Mouse (Mus musculus) bone marrow, adult 2 months (tissue): ENCODE results near the gene Cep295. TPM values are rescaled to one million over a fixed set of nuclear protein-coding genes. Genes with fewer than 3 reads are reported as not detected.
"Not testable (repeated sequence)": the region's sequence is repeated elsewhere in the genome, so short reads cannot be mapped to it uniquely, and the experiment has no call there.

Source experiments
- H3K27ac ChIP-seq: fragments of 200-500 bp; 2 replicates; pipeline ENCODE4 v1.5.1; 2012; ENCODE audit warnings: low read depth, mild to moderate bottlenecking, control low read depth, inconsistent platforms, low read length; ENCODE audit not compliant: control insufficient read depth, poor library complexity, insufficient read depth
- H3K4me1 ChIP-seq: fragments of 200-500 bp; 2 replicates; pipeline ENCODE4 v1.6.1; 2011; ENCODE audit warnings: low read length; ENCODE audit not compliant: control insufficient read depth, insufficient read depth
- H3K4me3 ChIP-seq: fragments of 200-500 bp; replicated peaks from 2 replicates; pipeline ENCODE3; 2011; ENCODE audit warnings: mild to moderate bottlenecking, low read depth, low read length, control low read depth; ENCODE audit not compliant: control insufficient read depth
- CTCF ChIP-seq: fragments of 200-500 bp; IDR thresholded peaks from 2 replicates; pipeline ENCODE4 v1.5.1; 2011; ENCODE audit warnings: low read length, control low read depth; ENCODE audit not compliant: control insufficient read depth, insufficient read depth
- POLR2A ChIP-seq: fragments of 200-500 bp; IDR thresholded peaks from 2 replicates; pipeline ENCODE4 v1.6.1; 2011; ENCODE audit warnings: low read depth, mild to moderate bottlenecking, control low read depth, low read length, borderline replicate concordance; ENCODE audit not compliant: control insufficient read depth
- WGBS: fragments of 180-500 bp; shearing (Covaris S2); methylation state at CpG from one replicate; pipeline ENCODE4 v1.1.7; 2018; 5-methylcytosine and 5-hydroxymethylcytosine counted together
- polyA plus RNA-seq: library from polyadenylated mRNA; stranded (reverse); fragments of >200 nt; gene quantifications from 2 replicates; pipeline ENCODE4 v1.2.4, GENCODE M21; 2011; ENCODE audit warnings: low replicate concordance; ENCODE audit not compliant: missing spikeins, insufficient read depth, insufficient read length

The Cep295 gene
- polyA plus RNA-seq, 1 experiment: 56.4 TPM

DNA sequence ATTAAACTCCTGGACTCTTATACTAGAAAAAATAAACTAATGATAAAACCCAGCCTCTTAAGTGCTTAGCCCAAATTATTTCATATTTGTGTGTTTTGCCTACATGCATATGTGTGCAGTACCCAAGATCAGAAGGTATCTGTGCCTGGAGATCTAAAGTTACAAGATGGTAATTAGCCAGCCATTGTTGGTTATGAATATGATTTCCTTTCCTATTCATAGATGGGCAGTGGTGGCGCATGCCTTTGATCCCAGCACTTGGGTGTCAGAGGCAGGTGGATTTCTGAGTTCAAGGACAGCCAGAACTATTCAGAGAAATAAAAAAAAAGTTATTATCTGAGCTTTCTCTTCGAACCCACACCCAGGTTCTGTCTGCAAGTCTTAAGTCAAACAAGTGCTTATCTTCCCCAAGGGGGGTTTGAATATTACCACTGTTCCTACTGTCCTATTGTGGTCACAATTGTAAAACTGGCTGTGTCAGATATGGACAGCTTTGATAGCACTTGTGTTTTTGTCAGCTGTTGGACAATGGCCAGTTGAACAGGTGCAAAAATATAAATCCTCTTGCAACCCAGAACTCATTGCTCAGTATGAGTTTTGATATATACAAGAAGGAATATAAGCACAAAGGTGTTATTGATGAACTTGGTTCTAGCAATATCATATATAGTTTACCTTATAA lies 45.4 kb downstream of the Cep295 start:
- Histone ChIP-seq H3K27ac (no peak overlapping the region), H3K4me3 (no peak overlapping the region), H3K4me1 (no peaks in the 10 kb centered on the region; the same call in 1 of the 2 replicates)
- 68% methylated on average over 2 of the region's 2 CpGs for WGBS
- TF ChIP-seq CTCF (no peak), POLR2A (no peak)

DNA sequence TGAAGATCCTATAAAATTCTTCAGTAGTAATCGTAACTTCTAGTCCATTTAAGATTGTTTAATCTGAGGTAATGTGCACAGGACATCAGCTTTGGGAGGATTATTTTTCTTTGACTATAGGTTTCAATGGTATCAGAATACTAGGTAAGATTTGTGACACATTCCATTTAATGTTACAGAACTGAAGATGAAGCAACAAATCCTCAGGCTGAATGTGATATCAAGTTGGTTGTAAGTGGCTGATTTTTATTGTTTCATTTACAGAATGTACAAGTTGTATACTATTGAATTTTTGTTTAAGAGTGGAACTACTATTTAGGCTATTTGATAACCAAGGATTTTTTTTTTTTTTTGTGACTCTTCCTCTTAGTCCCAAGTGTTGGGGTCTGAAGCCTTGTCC lies 47.4 kb downstream of the Cep295 start:
- WGBS: 92% methylated on average over 1 of the region's 1 CpGs
- TF ChIP-seq CTCF (no peak), POLR2A (no peak)
- no peak overlapping the region for H3K4me3 ChIP-seq
- peaks cover 1% of the 10 kb centered on the region; the same call in 1 of the 2 replicates for H3K4me1 ChIP-seq
- H3K27ac ChIP-seq: no peak overlapping the region

DNA sequence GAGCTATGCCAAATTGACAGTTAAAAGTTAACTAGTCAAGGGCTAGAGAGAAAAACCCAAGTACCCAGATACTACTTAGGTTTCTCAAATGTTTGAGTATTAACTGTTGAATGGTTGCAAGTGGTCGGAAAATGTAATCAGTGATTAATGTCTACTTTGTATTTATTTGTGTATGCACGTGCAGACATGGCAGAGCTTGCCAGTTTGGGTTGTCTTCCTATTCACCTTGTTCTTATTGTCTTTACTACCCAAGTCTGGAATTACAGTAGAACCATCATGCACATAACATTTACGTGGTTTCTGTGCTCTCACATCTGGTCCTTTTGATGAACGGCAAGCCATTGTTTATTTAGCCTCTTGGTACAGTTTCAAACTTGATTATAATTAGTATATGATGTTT lies 48.2 kb downstream of the Cep295 start:
- no peak overlapping the region for H3K4me3 ChIP-seq
- 67% methylated on average over 4 of the region's 4 CpGs for WGBS

DNA sequence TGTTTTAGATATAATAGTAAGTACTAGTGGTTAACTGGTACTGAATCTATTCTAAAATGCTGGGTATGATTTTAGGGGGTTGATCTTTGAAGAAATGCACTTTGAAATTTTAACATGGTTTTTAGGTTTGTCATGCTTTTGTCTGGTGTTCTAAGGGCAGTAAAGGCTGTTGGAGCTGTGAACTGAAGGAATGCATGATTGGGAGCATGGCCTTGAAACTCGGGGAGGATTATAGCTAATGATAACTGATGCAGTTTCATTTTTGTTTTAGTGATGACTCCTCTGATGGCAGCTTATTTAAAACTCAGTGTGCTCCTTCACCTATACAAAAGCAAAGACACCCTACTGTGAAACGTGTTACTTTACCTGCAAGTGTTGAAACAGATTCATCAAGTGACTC lies 49.3 kb downstream of the Cep295 start:
- H3K4me1 ChIP-seq: peaks cover 1% of the 10 kb centered on the region; the same call in 1 of the 2 replicates

More for the DNA sequence above, 48.2 kb downstream of the Cep295 start:
- TF ChIP-seq CTCF: no peak
- TF ChIP-seq POLR2A: no peak
- Histone ChIP-seq H3K27ac (no peak overlapping the region), H3K4me1 (peaks cover 1% of the 10 kb centered on the region; the same call in 1 of the 2 replicates)

DNA sequence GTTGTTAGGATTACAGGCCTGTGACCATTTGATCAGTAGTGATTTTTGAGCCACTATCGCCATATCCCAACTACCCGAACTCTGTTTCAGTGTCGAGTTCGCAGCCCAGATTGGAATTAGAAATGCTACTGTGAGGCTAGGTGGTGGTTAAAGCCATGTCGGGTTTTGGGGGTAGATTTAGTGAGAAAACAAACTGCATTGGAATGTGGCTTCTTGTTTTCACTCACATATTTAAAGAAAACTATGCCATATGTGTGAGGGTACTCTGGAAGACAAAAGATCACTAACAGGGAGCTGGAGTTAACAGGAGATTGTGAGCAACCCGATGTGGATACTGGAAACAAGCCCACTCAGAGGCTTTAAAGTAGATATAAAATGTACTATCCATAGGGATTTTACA lies 50.3 kb downstream of the Cep295 start:
- no peak overlapping the region for H3K27ac ChIP-seq
- WGBS: 14% methylated on average over 6 of the region's 6 CpGs
- peaks cover 1% of the 10 kb centered on the region; the same call in 1 of the 2 replicates for H3K4me1 ChIP-seq
- H3K4me3 ChIP-seq: peak overlapping the region; percentile 30
- TF ChIP-seq POLR2A (no peak), CTCF (no peak)

More for the DNA sequence above, 49.3 kb downstream of the Cep295 start:
- no peak overlapping the region for H3K27ac ChIP-seq
- TF ChIP-seq CTCF: no peak
- no peak for TF ChIP-seq POLR2A
- no peak overlapping the region for H3K4me3 ChIP-seq
- whole genome bisulfite sequencing: 33% methylated on average over 2 of the region's 2 CpGs

DNA sequence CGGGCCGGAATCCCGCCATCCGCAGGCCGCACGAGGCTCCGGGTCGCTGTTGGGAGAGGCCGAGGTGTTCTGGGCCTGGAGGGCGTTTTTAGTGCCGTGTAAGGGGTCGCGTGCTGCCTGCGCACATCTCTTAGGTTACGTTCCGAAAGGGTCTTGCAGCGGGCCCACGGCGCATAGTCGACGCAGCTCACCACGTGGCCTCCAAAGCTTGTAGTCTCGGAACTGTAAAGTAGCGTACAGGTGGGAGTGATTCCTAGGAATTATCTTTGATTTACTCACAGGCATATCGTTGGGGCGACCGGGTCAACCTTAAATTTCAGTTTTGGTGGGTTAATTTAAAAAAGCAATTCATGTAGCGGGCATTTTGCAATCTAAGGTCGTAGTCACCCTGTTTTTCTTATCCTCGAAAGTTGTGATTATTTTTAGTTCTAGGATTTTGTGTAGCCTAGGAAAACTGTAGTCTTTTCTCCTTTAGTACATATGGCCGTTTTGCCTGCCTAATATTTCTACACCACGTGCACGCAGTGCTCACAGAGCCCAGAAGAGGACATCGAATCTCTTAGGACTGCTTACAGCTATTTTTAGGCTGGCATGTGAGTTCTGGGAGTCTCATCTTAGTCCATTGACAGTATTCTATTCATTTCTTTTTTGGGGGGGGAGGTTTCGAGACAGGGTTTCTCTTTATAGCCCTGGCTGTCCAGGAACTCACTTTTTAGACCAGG lies 51.0 kb downstream of the Cep295 start, which contains the start of gene 4931406C07Rik:
Gene 4931406C07Rik, minus strand, starts transcription at position 51 of the 722 bp plus-strand sequence.
- peaks cover 1% of the 10 kb centered on the region; the same call in 1 of the 2 replicates for H3K4me1 ChIP-seq
- peak within 1 kb of the TSS; percentile 87 for H3K27ac ChIP-seq
- under 1% methylated on average over 35 of the region's 35 CpGs for WGBS
- no peak; the same call in 1 of the 2 replicates for TF ChIP-seq POLR2A
- no peak for TF ChIP-seq CTCF
- H3K4me3 ChIP-seq: peak within 1 kb of the TSS; percentile 89

DNA sequence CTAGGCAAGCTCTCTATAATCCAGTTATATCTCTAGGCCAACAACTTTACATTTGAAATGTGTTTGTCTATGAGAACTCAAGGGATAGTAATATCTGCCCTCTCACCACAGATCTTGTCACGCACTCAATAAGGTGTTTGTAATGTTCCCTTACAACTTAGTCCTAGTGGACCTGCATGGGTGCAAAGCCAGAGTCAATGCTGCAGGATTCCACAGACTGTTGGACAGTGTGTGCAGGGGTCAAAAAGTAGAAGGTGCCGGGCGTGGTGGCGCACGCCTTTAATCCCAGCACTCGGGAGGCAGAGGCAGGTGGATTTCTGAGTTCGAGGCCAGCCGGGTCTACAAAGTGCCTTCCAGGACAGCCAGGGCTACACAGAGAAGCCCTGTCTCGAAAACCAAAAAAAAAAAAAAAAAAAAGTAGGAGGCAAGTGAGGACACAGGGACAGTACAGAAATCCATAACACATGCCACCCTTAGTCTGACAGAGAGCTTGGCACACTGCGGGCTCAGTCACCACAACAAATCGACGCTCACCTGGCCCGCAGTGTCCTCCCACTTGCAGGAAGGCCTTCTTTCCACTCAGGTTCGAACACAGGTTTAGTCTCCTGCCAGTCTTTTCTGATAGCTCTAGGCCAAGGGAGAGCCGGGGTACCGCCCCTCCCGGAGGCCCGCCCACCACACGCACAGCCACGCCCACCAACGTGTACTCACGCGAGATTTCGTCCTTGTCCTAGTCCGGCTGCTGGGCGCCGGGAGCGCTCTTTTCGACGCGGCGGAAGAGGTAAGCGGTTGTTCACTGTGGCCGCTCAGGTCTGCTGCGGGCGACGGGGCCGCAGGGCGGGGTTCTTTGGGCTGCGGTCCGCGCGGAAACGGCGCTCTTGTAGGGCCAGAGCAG lies 51.8 kb downstream of the Cep295 start, which contains the start of gene Taf1d:
Gene Taf1d, plus strand, starts transcription at position 712 of the 895 bp plus-strand sequence.
- TF ChIP-seq CTCF: no peak
- TF ChIP-seq POLR2A: peak; percentile 87; the same call in 1 of the 2 replicates
- 6% methylated on average over 45 of the region's 45 CpGs for WGBS
- Histone ChIP-seq H3K4me3 (peak within 1 kb of the TSS; percentile 89), H3K4me1 (peaks cover 1% of the 10 kb centered on the region; the same call in 1 of the 2 replicates), H3K27ac (peak within 1 kb of the TSS; percentile 87)

DNA sequence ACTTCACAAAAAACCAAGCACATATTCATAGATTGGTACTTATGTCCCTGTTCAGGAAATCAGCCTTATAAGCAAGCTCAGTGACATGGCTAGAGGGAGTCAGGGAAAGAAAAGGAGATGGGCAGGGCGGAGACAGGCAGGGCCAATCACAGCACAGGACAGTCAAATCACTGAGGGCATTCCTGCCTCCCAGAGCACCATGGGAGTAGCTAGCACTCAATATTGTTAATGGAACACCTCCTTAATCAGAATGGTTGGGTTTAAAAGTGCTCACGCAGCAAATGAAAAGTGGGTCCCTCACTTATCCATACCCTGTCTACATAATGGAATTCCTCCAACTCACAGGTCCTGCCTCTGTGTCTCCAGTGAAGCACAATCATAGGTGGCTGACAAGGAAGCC lies 54.7 kb downstream of the Cep295 start:
- WGBS: 83% methylated on average over 2 of the region's 2 CpGs
- Histone ChIP-seq H3K27ac (no peak overlapping the region), H3K4me3 (no peak overlapping the region), H3K4me1 (peaks cover 1% of the 10 kb centered on the region; the same call in 1 of the 2 replicates)
- TF ChIP-seq POLR2A (no peak), CTCF (no peak)

DNA sequence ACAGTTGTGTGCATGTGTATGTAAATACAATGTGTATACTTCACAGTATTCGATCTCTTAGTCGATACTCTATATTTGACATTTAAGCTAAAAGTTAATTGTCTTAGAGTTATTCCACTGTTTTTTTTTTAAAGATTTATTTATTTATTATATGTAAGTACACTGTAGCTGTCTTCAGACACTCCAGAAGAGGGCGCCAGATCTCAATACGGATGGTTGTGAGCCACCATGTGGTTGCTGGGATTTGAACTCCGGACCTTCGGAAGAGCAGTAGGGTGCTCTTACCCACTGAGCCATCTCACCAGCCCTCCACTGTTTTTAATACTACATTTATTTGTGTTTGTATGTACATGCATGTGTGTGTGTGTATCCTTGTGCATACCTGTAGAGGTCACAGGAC lies 55.6 kb downstream of the Cep295 start:
- 76% methylated on average over 6 of the region's 6 CpGs for WGBS
- H3K4me1 ChIP-seq, H3K4me3 ChIP-seq, H3K27ac ChIP-seq: not testable (repeated sequence)
